Mouse (Mus musculus) embryonic fibroblast, embryonic 13.5 days (primary cell): ENCODE results near the gene Ripk3. TPM values are rescaled to one million over a fixed set of nuclear protein-coding genes. Genes with fewer than 3 reads are reported as not detected.
A peak's percentile ranks its signal among the peaks of the same experiment; 100 is the strongest.

ENCODE experiments used
- H3K27ac ChIP-seq: 2 replicates; pipeline ENCODE4 v1.5.1; 2012; ENCODE audit warnings: low read length, control low read depth, inconsistent platforms; ENCODE audit not compliant: insufficient read depth
- H3K4me1 ChIP-seq: 2 replicates; pipeline ENCODE4 v1.6.1; 2011; ENCODE audit warnings: low read length; ENCODE audit not compliant: control insufficient read depth, insufficient read depth
- H3K4me3 ChIP-seq: 2 replicates; pipeline ENCODE4 v1.5.1; 2011; ENCODE audit warnings: mild to moderate bottlenecking, control low read depth, low read length; ENCODE audit not compliant: insufficient read depth
- CTCF ChIP-seq: IDR thresholded peaks from 2 replicates; pipeline ENCODE4 v1.5.1; 2011; ENCODE audit warnings: mild to moderate bottlenecking, control low read depth, low read length, moderate library complexity, borderline replicate concordance; ENCODE audit not compliant: insufficient read depth
- POLR2A ChIP-seq: IDR thresholded peaks from 2 replicates; pipeline ENCODE4 v1.6.1; 2011; ENCODE audit warnings: low read depth, mild to moderate bottlenecking, control low read depth, low read length, moderate library complexity
- polyA plus RNA-seq: library from polyadenylated mRNA; stranded (reverse); fragments of >200 nt; gene quantifications from 2 replicates; pipeline ENCODE4 v1.2.4, GENCODE M21; 2011; ENCODE audit warnings: low read depth; ENCODE audit not compliant: missing spikeins, insufficient read length

Ripk3 gene
- polyA plus RNA-seq, 1 experiment: 109 TPM

DNA sequence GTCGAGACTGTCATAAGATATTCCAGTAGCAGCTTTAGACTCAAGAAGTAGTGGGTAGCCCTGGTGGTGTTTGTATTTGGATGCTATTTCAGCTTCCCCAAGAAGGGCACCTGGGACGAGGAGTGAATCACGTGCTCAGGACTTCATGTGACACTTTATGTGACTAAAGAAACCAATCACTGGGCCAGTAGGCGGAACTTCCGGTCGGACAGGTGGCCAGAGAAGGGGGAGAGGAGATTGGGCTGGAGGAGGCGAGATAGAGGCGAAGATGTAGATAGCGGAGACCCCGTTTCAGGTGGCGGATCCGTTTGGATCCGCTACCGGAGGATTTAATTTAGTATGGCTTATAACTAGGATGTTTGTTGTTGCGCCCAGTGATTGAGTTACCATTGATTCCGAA is 26.2 kb upstream of the Ripk3 start:
- H3K4me3 ChIP-seq: peak overlapping the region; percentile 22
- H3K4me1 ChIP-seq: no peaks in the 10 kb centered on the region
- TF ChIP-seq CTCF: no peak
- no peak for TF ChIP-seq POLR2A
- peak overlapping the region; percentile 79 for H3K27ac ChIP-seq

GRCm38 (mm10) chr14:55795380-55796163 is 6.9 kb upstream of the Ripk3 start:
- H3K4me3 ChIP-seq: no peak overlapping the region
- TF ChIP-seq CTCF (no peak), POLR2A (no peak)
- H3K27ac ChIP-seq: no peak overlapping the region
- H3K4me1 ChIP-seq: peaks cover 3% of the 10 kb centered on the region; the same call in 1 of the 2 replicates

DNA sequence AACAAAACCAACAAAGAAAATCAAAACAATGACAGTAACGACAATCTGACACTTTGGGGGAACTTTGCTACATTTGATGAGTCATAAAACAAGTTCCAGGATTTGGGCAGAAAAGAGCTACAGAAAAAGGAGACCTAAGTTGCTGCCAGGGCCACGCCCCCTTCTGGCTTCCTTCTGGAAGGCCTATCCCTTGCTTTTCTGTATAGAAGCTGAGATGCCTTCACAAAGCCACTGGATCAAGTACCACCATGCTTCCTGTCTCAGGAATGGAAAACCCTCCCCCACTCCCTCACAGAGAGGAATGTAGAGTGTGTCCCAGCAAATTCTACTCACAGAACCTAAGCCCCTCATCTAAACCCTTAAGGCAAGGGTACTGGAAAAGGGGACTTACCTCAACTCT is 5.3 kb upstream of the Ripk3 start:
- H3K27ac ChIP-seq: no peak overlapping the region
- peaks cover 3% of the 10 kb centered on the region; the same call in 1 of the 2 replicates for H3K4me1 ChIP-seq
- no peak overlapping the region for H3K4me3 ChIP-seq
- TF ChIP-seq CTCF (no peak), POLR2A (no peak)

- Histone ChIP-seq H3K4me3 (no peak overlapping the region), H3K4me1 (peaks cover 3% of the 10 kb centered on the region; the same call in 1 of the 2 replicates), H3K27ac (no peak overlapping the region)
- no peak for TF ChIP-seq CTCF
- no peak for TF ChIP-seq POLR2A
These were observed 4.8 kb upstream of the Ripk3 start for GRCm38 (mm10) chr14:55793461-55793860.

GRCm38 (mm10) chr14:55787731-55788130 is 934 bp downstream of the Ripk3 start:
- TF ChIP-seq POLR2A (no peak), CTCF (no peak)
- peak overlapping the region; percentile 48 for H3K4me3 ChIP-seq
- peaks cover 2% of the 10 kb centered on the region; the same call in 1 of the 2 replicates for H3K4me1 ChIP-seq
- no peak overlapping the region for H3K27ac ChIP-seq

GRCm38 (mm10) chr14:55785195-55785594 is 3.5 kb downstream of the Ripk3 start:
- H3K4me3 ChIP-seq: no peak overlapping the region
- no peak overlapping the region for H3K27ac ChIP-seq
- no peak for TF ChIP-seq POLR2A
- peak; percentile 17; the same call in 1 of the 2 replicates for TF ChIP-seq CTCF
- H3K4me1 ChIP-seq: peaks cover 2% of the 10 kb centered on the region; the same call in 1 of the 2 replicates

GRCm38 (mm10) chr14:55783958-55784235 is 4.8 kb downstream of the Ripk3 start, which contains the start of gene Adcy4:
Gene Adcy4, minus strand, starts transcription at chr14:55784095.
- Histone ChIP-seq H3K4me1 (peaks cover 2% of the 10 kb centered on the region; the same call in 1 of the 2 replicates), H3K27ac (peak within 1 kb of the TSS; percentile 72), H3K4me3 (peak within 1 kb of the TSS; percentile 31)
- no peak; the same call in 1 of the 2 replicates for TF ChIP-seq POLR2A
- TF ChIP-seq CTCF: no peak

- TF ChIP-seq POLR2A (peak; percentile 58), CTCF (no peak)
- Histone ChIP-seq H3K4me3 (peak overlapping the region; percentile 31), H3K27ac (peak overlapping the region; percentile 72), H3K4me1 (peaks cover 2% of the 10 kb centered on the region; the same call in 1 of the 2 replicates)
These were observed 5.3 kb downstream of the Ripk3 start for GRCm38 (mm10) chr14:55783171-55783957.

GRCm38 (mm10) chr14:55782361-55782960 is 6.2 kb downstream of the Ripk3 start:
- H3K27ac ChIP-seq: peak overlapping the region; percentile 72
- no peak for TF ChIP-seq POLR2A
- TF ChIP-seq CTCF: no peak
- no peak overlapping the region for H3K4me3 ChIP-seq
- peaks cover 2% of the 10 kb centered on the region for H3K4me1 ChIP-seq
